Mouse (Mus musculus) right cerebral cortex, postnatal 36 days (tissue): ENCODE measurements around the gene Actr3b.
"Not testable (repeated sequence)": the region's sequence is repeated elsewhere in the genome, so short reads cannot be mapped to it uniquely, and the experiment has no call there.

Source experiments
- DNase-seq, 2 experiments: peaks; one replicate each; pipeline ENCODE4 v3.0.0; 2022; ENCODE audit warnings: low spot score in 2 of 2, mixed read lengths in 1 of 2

Gene Actr3b

GRCm38 (mm10) chr5:25773921-25774790 is 14.4 kb downstream of the Actr3b start:
- peak; percentile 77 to 88 for DNase-seq

GRCm38 (mm10) chr5:25791570-25791969 is 31.8 kb downstream of the Actr3b start:
- no peak for DNase-seq

GRCm38 (mm10) chr5:25797776-25798175 is 38.0 kb downstream of the Actr3b start:
- no peak for DNase-seq

- no peak for DNase-seq
These were observed 41.1 kb downstream of the Actr3b start for GRCm38 (mm10) chr5:25800929-25801328.

- DNase-seq: no peak
These were observed 41.9 kb downstream of the Actr3b start for GRCm38 (mm10) chr5:25801744-25802143.

GRCm38 (mm10) chr5:25804569-25804968 is 44.8 kb downstream of the Actr3b start:
- no peak for DNase-seq

DNA sequence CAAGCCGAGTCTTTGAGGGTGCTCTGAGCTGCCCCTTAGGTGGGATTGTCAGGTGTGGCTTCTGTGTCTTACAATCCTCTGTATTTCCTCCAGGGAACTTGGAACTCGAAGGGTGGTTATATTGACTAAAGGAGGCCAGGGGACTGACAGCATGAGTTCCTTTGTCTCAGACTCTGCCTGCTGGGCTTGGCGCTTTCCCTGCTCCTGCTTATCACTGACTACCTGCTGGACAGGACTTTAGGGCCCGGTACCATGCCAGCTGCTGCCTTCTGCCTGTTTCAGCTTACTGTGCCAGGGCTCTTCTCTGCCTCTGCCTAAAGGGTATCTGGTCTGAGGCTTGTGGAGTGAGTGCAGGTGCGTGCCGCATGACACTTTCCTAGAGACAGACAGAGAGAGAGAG is 53.1 kb downstream of the Actr3b start:
- no peak for DNase-seq

- DNase-seq: no peak
These were observed 69.7 kb downstream of the Actr3b start for GRCm38 (mm10) chr5:25829308-25830094.

DNA sequence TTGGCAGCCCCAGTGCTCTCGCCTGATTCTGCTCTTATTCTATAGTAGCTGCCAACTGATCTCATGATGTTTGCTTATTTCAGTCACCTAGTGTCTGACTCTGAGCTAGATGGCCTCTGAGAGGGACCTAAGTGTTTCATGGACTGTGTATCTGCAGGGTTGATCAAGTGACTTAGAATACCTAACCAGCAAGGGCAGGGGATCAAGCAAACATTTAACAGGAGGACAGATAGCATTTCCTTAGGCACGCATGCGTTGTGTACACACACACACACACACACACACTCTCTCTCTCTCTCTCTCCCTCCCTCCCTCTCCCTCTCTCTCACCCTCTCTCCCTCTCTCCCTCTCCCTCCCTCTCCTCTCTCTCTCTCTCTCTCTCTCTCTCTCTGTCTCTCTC is 71.0 kb downstream of the Actr3b start:
- no peak for DNase-seq

GRCm38 (mm10) chr5:25831624-25832023 is 71.8 kb downstream of the Actr3b start:
- DNase-seq: peak; percentile 39 to 43

GRCm38 (mm10) chr5:25839400-25839799 is 79.6 kb downstream of the Actr3b start:
- DNase-seq: no peak

GRCm38 (mm10) chr5:25846558-25846957 is 86.8 kb downstream of the Actr3b start:
- DNase-seq: no peak

DNA sequence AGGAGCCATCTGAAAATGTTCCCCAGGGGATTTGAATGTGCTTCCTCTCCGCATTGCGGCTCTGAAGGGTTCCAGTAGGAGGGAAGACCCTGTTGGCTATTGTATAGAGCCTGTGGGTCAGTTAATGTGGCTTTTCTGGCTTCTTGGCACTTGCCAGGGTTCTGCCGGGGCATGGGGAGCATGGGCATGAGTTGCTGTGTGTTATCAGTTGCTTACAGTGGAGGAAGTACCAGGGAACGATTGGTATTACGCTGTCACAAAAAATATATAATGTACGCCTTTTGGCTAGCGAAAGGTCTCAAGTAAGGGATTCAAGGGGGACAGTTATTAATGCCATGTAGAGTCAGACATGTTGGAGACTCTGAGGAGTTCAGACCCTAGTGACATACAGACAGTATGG is 87.4 kb downstream of the Actr3b start:
- no peak for DNase-seq

- DNase-seq: peak in 1 of 2 experiments; percentile 30
These were observed 88.3 kb downstream of the Actr3b start for GRCm38 (mm10) chr5:25848058-25848457.

DNA sequence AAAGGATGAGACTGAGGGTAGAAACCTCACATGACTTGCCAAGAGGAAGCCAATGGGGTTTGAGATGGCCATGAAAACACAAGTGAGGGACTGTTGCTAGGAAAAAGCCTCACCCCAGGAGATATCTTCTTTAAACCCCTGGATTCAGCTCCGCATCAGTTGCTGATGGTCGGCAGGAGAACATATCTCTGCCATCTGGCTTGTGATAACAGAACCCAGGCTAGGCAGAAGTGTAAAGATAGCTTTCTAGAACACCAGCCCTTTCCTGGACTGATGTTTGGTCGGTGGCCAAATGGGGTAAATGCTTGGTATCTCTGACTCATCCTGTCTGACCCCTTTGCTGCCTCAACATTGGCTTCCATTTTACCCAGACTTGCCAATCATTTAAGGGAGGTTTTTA is 106.4 kb downstream of the Actr3b start:
- DNase-seq: no peak

GRCm38 (mm10) chr5:25869880-25870279 is 110.1 kb downstream of the Actr3b start:
- DNase-seq: no peak

- DNase-seq: no peak
These were observed 110.8 kb downstream of the Actr3b start for GRCm38 (mm10) chr5:25870632-25871031.

- no peak for DNase-seq
These were observed 111.7 kb downstream of the Actr3b start for GRCm38 (mm10) chr5:25871342-25872023.

DNA sequence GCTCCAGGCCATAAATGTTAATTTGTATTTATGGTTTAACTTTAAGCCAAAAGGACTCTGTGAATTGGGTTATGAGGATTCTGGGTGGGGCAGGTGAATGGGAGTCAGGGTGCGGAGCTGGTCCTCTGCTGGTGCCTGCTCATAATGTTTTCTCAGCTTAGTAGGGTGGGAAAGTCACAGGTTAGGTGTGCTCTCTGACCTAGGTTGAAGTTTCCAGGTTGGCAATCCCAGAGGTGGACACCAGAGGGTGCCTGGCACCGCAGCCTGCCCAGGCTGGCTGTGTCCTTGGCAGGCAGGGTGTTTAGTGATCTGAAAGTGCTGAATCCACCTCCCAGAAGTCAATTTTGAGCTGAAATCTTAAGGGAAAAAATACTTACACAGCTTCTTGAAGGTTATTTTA is 113.2 kb downstream of the Actr3b start:
- DNase-seq: no peak

DNA sequence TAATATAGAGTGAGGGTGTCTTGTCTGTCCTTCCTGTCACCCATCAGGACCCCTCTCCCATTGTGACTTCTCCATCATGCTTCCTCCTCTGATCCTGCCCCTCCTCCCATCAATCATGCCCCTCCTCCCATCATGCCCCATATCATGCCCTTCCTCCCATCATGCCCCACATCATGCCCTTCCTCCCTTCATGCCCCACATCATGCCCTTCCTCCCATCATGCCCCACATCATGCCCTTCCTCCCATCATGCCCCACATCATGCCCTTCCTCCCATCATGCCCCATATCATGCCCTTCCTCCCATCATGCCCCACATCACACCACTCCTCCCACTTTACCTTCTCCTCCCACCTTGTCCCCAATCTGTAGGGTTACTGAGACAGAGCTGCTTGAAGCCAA is 116.1 kb downstream of the Actr3b start:
- DNase-seq: not testable (repeated sequence)

DNA sequence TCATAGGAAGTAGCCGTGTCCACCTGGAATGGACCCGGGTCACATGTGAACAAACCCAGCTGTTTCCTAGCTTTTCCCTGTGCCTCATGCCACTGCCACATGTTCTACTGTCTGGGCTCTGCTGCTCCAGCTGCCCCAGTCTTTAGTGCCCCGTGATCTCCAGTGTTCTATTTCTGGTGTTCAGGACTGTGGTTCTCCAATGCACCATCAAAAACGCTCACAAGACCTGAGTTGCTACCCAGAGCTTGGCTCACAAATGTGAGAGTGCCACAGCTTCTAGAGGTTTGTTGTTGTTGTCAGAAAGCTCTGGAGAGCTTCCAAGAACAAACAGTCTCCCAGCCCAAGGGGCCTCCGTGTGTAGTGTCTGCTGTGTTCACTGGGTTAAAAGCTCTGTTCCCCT is 117.5 kb downstream of the Actr3b start:
- DNase-seq: no peak

GRCm38 (mm10) chr5:25877996-25878395 is 118.2 kb downstream of the Actr3b start:
- no peak for DNase-seq
